Mouse (Mus musculus) neutrophil, adult 83 days (primary cell): ENCODE data around the gene Olfr998. TPM values are rescaled to one million over a fixed set of nuclear protein-coding genes. Genes with fewer than 3 reads are reported as not detected.

Source experiments
- total RNA-seq, 2 experiments: library from RNA; stranded (reverse); gene quantifications; one replicate each; pipeline ENCODE4 v1.2.4; 2023

Olfr998 gene
- total RNA-seq = not detected

DNA sequence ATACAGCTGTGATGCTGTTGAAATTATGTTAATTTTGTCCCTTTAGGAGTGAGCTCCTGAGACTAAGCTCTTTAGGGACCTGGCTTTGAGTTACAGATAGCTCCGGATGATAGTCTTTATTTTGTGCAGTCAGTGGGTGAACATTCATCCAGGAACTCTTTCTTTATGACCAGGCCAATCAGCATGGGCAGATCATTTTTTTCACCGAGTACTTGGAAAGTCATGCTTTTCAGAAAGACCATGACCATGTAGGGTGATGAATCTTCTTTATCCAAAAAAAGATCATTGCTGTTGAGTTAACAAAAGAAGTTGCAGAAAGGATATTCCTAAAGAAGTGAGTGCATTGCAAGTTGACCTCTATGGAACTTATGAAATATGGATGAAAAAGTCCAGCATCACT, at the start of gene Olfr998:
TSS of gene Olfr998 (plus strand) at position 301 of the 400 bp plus-strand sequence.

DNA sequence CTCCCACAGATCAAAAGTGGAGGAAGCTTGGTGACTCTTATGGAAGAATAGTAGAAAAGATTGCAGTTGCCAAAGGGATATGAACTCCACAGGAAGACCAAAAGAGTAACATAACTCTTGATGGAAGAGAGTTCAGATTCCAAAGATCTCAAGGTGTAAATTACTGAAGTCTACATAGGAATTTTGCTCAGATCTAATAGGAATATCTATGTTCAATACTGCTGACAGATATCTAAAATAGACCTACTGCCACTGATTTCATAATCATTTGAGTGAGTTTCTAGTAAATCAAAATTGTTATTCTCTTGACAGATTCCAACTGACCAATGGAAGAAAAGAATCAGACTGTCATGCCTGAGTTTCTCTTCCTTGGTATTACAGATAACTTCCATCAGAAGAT, 9.8 kb upstream of the Olfr998 start, which contains the start of gene Olfr996:
TSS of gene Olfr996 (plus strand) at position 301 of the 400 bp plus-strand sequence.

DNA sequence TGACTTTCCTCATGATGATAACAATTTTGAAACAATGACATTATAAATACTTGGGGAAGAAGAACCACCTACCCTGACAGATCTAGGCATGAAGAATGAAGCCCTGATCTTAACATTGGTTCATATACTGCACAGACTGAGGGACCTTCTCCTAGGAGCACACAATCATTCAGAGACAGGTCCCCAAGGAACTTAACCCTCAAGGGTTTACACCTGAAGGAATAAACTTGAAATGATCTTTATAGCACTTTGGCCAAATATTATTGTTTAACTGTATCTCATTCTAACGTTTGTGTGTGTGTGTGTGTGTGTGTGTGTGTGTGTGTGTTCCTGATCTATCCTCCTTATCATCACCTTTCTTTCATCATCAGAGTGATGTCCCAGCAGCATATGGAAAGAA, 23.1 kb downstream of the Olfr998 start, which contains the start of gene Olfr1000:
TSS of gene Olfr1000 (minus strand) at position 101 of the 400 bp plus-strand sequence.

Other genes with a start within 250 kb of the Olfr998 start
- not detected for gene Olfr987, start 249.6 kb upstream of the Olfr998 start, total RNA-seq
- not detected for gene Olfr988, start 225.7 kb upstream of the Olfr998 start, total RNA-seq
- gene Olfr992, start 179.5 kb upstream of the Olfr998 start, total RNA-seq = not detected
- gene Olfr993, start 174.1 kb upstream of the Olfr998 start, total RNA-seq = not detected
- not detected for gene Olfr994, start 152.5 kb upstream of the Olfr998 start, total RNA-seq
- not detected for gene Olfr995, start 145.3 kb upstream of the Olfr998 start, total RNA-seq
- gene 4833423E24Rik, start 69.9 kb upstream of the Olfr998 start, total RNA-seq = not detected
- gene Olfr996, start 9.7 kb upstream of the Olfr998 start, total RNA-seq = not detected
- not detected for gene Olfr1000, start 23.0 kb downstream of the Olfr998 start, total RNA-seq
- gene Olfr1002, start 61.8 kb downstream of the Olfr998 start, total RNA-seq = not detected
- not detected for gene Olfr154, start 75.5 kb downstream of the Olfr998 start, total RNA-seq
- gene Olfr1006, start 89.8 kb downstream of the Olfr998 start, total RNA-seq = not detected
- not detected for gene Olfr1008, start 100.5 kb downstream of the Olfr998 start, total RNA-seq
- gene Olfr1009, start 126.5 kb downstream of the Olfr998 start, total RNA-seq = not detected
- not detected for gene Olfr1012, start 173.8 kb downstream of the Olfr998 start, total RNA-seq
- gene Olfr1013, start 178.2 kb downstream of the Olfr998 start, total RNA-seq = not detected
- not detected for gene Olfr1014, start 183.8 kb downstream of the Olfr998 start, total RNA-seq
- not detected for gene Olfr1015, start 193.1 kb downstream of the Olfr998 start, total RNA-seq
- not detected for gene Olfr1016, start 213.6 kb downstream of the Olfr998 start, total RNA-seq
- not detected for gene Olfr1018, start 229.5 kb downstream of the Olfr998 start, total RNA-seq